In genomic region chr8:9174865-9175565, GRCm38 (mm10) we compare ENCODE assay signal across 8 mouse cellular contexts.
DNase-seq lines count a peak whose midpoint lies in the region; ATAC-seq lines count a peak whose summit lies in the region.

No protein-coding gene starts in this region.

- no peak for ATAC-seq in cerebellum, adult (ENCODE audit: insufficient number of reproducible peaks, low FRiP score, low TSS enrichment)

- peak; percentile 3 for DNase-seq in cerebellum, adult 11 months
- peak; percentile 73 for DNase-seq in 3T3-L1 (ENCODE audit: low read depth, low spot score)
- peak; percentile 13 for DNase-seq in c-Kit-positive CD71-positive TER-119-negative erythroid progenitor cells, embryonic 14.5 days (ENCODE audit: low read depth)
- peak; percentile 19 to 90 for DNase-seq in frontal cortex, adult 2 months (ENCODE audit: extremely low spot score in 1 of 2, low spot score in 1 of 2)
- peak; percentile 63 to 86 for DNase-seq in kidney, postnatal 25 days
- peak; percentile 80 for DNase-seq in lung, postnatal 10 days
- peak; percentile 17 for DNase-seq in thymus, postnatal 0 days (ENCODE audit: low spot score)

Comparison
In these comparisons a context has a peak if more than half of its experiments do, and no peak if none do; other contexts are left out.
1. DNase-seq: peak in every context shown above with its lines; median percentile 80 in lung, postnatal 10 days; 74 in kidney, postnatal 25 days; 73 in 3T3-L1; 54 in frontal cortex, adult 2 months; 17 in thymus, postnatal 0 days; 13 in c-Kit-positive CD71-positive TER-119-negative erythroid progenitor cells, embryonic 14.5 days; 3 in cerebellum, adult 11 months.